Mouse (Mus musculus): ENCODE measurements around the gene Ap4e1. TPM values are rescaled to one million over a fixed set of nuclear protein-coding genes. Genes with fewer than 3 reads are reported as not detected.
A peak's percentile ranks its signal among the peaks of the same experiment; 100 is the strongest.

Gene Ap4e1
- 12.3 and 13.8 TPM in 2 replicates for polyA plus RNA-seq (2016; fragmentation: Nextera tagmentation; extraction: Ambion mirVana)

GRCm38 (mm10) chr2:127008469-127008998 is at the start of gene Ap4e1:
Gene Ap4e1, plus strand, starts transcription at chr2:127008717.
- Histone ChIP-seq H3K4me1 (replicated peaks) (peaks cover 8% of the 10 kb centered on the region), H3K9me3 (no peaks in the 10 kb centered on the region), H3K4me3 (replicated peaks) (peak within 1 kb of the TSS; percentile 86), H3K36me3 (peaks cover 24% of the 10 kb centered on the region), H3K4me2 (peak within 1 kb of the TSS; percentile 73), H3K9ac (replicated peaks) (peak within 1 kb of the TSS; percentile 83), H3K27ac (no peak within 1 kb of the TSS; the same call in 1 of the 2 replicates), H3K27me3 (no peaks in the 10 kb centered on the region)
- ATAC-seq (ENCODE audit: insufficient number of reproducible peaks, insufficient read depth, low FRiP score, low TSS enrichment, low read depth) = peak; percentile 78
- WGBS = under 1% methylated on average over 40 of the region's 40 CpGs

- no peaks in the 10 kb centered on the region for H3K27me3 ChIP-seq
- H3K36me3 ChIP-seq = no peaks in the 10 kb centered on the region
- no peak overlapping the region for H3K4me3 ChIP-seq (replicated peaks)
- ATAC-seq (ENCODE audit: insufficient number of reproducible peaks, insufficient read depth, low FRiP score, low TSS enrichment, low read depth) = no peak
- no peaks in the 10 kb centered on the region for H3K9me3 ChIP-seq
- H3K9ac ChIP-seq (replicated peaks) = no peak overlapping the region
- no peaks in the 10 kb centered on the region for H3K4me1 ChIP-seq (replicated peaks)
- H3K4me2 ChIP-seq = no peak overlapping the region
- WGBS = 86% methylated on average over 2 of the region's 2 CpGs
- H3K27ac ChIP-seq = no peak overlapping the region
These were observed 46.8 kb upstream of the Ap4e1 start for GRCm38 (mm10) chr2:126961696-126962095.

- H3K4me1 ChIP-seq (replicated peaks) = no peaks in the 10 kb centered on the region
- no peak overlapping the region for H3K27ac ChIP-seq
- H3K9me3 ChIP-seq = no peaks in the 10 kb centered on the region
- H3K4me2 ChIP-seq = no peak overlapping the region
- H3K27me3 ChIP-seq = no peaks in the 10 kb centered on the region
- no peak overlapping the region for H3K4me3 ChIP-seq (replicated peaks)
- 66% methylated on average over 6 of the region's 6 CpGs for WGBS
- no peak for ATAC-seq (ENCODE audit: insufficient number of reproducible peaks, insufficient read depth, low FRiP score, low TSS enrichment, low read depth)
- H3K36me3 ChIP-seq = no peaks in the 10 kb centered on the region
- no peak overlapping the region for H3K9ac ChIP-seq (replicated peaks)
These were observed 31.1 kb upstream of the Ap4e1 start for GRCm38 (mm10) chr2:126977428-126977827.

- ATAC-seq (ENCODE audit: insufficient number of reproducible peaks, insufficient read depth, low FRiP score, low TSS enrichment, low read depth) = no peak
- 68% methylated on average over 4 of the region's 4 CpGs for WGBS
- no peaks in the 10 kb centered on the region for H3K4me1 ChIP-seq (replicated peaks)
- no peak overlapping the region for H3K4me2 ChIP-seq
- H3K36me3 ChIP-seq = no peaks in the 10 kb centered on the region
- H3K4me3 ChIP-seq (replicated peaks) = no peak overlapping the region
- H3K9me3 ChIP-seq = no peaks in the 10 kb centered on the region
- H3K27ac ChIP-seq = no peak overlapping the region
- H3K9ac ChIP-seq (replicated peaks) = no peak overlapping the region
- H3K27me3 ChIP-seq = no peaks in the 10 kb centered on the region
These were observed 25.3 kb upstream of the Ap4e1 start for GRCm38 (mm10) chr2:126983221-126983620.

- 51% methylated on average over 6 of the region's 6 CpGs for WGBS
These were observed 18.6 kb upstream of the Ap4e1 start for GRCm38 (mm10) chr2:126989919-126990318.

GRCm38 (mm10) chr2:126992742-126993141 is 15.8 kb upstream of the Ap4e1 start:
- no peak overlapping the region for H3K4me3 ChIP-seq (replicated peaks)
- peak overlapping the region; percentile 36; the same call in 1 of the 2 replicates for H3K27ac ChIP-seq
- no peak overlapping the region for H3K9ac ChIP-seq (replicated peaks)
- H3K9me3 ChIP-seq = no peaks in the 10 kb centered on the region
- no peaks in the 10 kb centered on the region for H3K36me3 ChIP-seq
- peaks cover 27% of the 10 kb centered on the region; the same call in 1 of the 2 replicates for H3K4me1 ChIP-seq (replicated peaks)
- ATAC-seq (ENCODE audit: insufficient number of reproducible peaks, insufficient read depth, low FRiP score, low TSS enrichment, low read depth) = no peak
- 24% methylated on average over 12 of the region's 12 CpGs for WGBS
- H3K27me3 ChIP-seq = no peaks in the 10 kb centered on the region
- no peak overlapping the region for H3K4me2 ChIP-seq

More at GRCm38 (mm10) chr2:126989919-126990318, 18.6 kb upstream of the Ap4e1 start:
- no peak overlapping the region for H3K4me3 ChIP-seq (replicated peaks)
- H3K4me2 ChIP-seq = no peak overlapping the region
- ATAC-seq (ENCODE audit: insufficient number of reproducible peaks, insufficient read depth, low FRiP score, low TSS enrichment, low read depth) = peak; percentile 79
- no peak overlapping the region for H3K27ac ChIP-seq
- H3K9me3 ChIP-seq = no peaks in the 10 kb centered on the region
- H3K36me3 ChIP-seq = no peaks in the 10 kb centered on the region
- no peaks in the 10 kb centered on the region for H3K27me3 ChIP-seq
- peaks cover 24% of the 10 kb centered on the region; the same call in 1 of the 2 replicates for H3K4me1 ChIP-seq (replicated peaks)
- H3K9ac ChIP-seq (replicated peaks) = no peak overlapping the region

GRCm38 (mm10) chr2:126994384-126995166 is 13.9 kb upstream of the Ap4e1 start:
- WGBS = 31% methylated on average over 6 of the region's 6 CpGs
- Histone ChIP-seq H3K27ac (no peak overlapping the region), H3K4me1 (replicated peaks) (peaks cover 24% of the 10 kb centered on the region; the same call in 1 of the 2 replicates), H3K4me3 (replicated peaks) (no peak overlapping the region), H3K9ac (replicated peaks) (no peak overlapping the region), H3K36me3 (no peaks in the 10 kb centered on the region), H3K9me3 (no peaks in the 10 kb centered on the region), H3K4me2 (no peak overlapping the region), H3K27me3 (no peaks in the 10 kb centered on the region)
- ATAC-seq (ENCODE audit: insufficient number of reproducible peaks, insufficient read depth, low FRiP score, low TSS enrichment, low read depth) = peak; percentile 66; the same call in 1 of the 2 replicates

- Histone ChIP-seq H3K9ac (replicated peaks) (no peak overlapping the region), H3K4me3 (replicated peaks) (no peak overlapping the region), H3K36me3 (no peaks in the 10 kb centered on the region), H3K27me3 (no peaks in the 10 kb centered on the region), H3K4me2 (no peak overlapping the region; the same call in 1 of the 2 replicates), H3K27ac (no peak overlapping the region), H3K9me3 (no peaks in the 10 kb centered on the region), H3K4me1 (replicated peaks) (peaks cover 19% of the 10 kb centered on the region; the same call in 1 of the 2 replicates)
- no peak for ATAC-seq (ENCODE audit: insufficient number of reproducible peaks, insufficient read depth, low FRiP score, low TSS enrichment, low read depth)
- 23% methylated on average over 5 of the region's 5 CpGs for WGBS
These were observed 11.8 kb upstream of the Ap4e1 start for GRCm38 (mm10) chr2:126996737-126997136.

GRCm38 (mm10) chr2:126998219-126998618 is 10.3 kb upstream of the Ap4e1 start:
- H3K4me3 ChIP-seq (replicated peaks) = no peak overlapping the region
- 75% methylated on average over 7 of the region's 7 CpGs for WGBS

GRCm38 (mm10) chr2:127000406-127001324 is 7.9 kb upstream of the Ap4e1 start:
- H3K4me1 ChIP-seq (replicated peaks) = no peaks in the 10 kb centered on the region
- no peaks in the 10 kb centered on the region for H3K27me3 ChIP-seq
- no peak overlapping the region for H3K4me3 ChIP-seq (replicated peaks)
- H3K36me3 ChIP-seq = no peaks in the 10 kb centered on the region
- no peak overlapping the region for H3K9ac ChIP-seq (replicated peaks)
- ATAC-seq (ENCODE audit: insufficient number of reproducible peaks, insufficient read depth, low FRiP score, low TSS enrichment, low read depth) = peak; percentile 26; the same call in 1 of the 2 replicates
- no peaks in the 10 kb centered on the region for H3K9me3 ChIP-seq
- 74% methylated on average over 8 of the region's 8 CpGs for WGBS
- H3K27ac ChIP-seq = no peak overlapping the region
- H3K4me2 ChIP-seq = no peak overlapping the region

More at GRCm38 (mm10) chr2:126998219-126998618, 10.3 kb upstream of the Ap4e1 start:
- Histone ChIP-seq H3K4me2 (no peak overlapping the region), H3K27ac (no peak overlapping the region), H3K9me3 (no peaks in the 10 kb centered on the region), H3K36me3 (no peaks in the 10 kb centered on the region), H3K27me3 (no peaks in the 10 kb centered on the region), H3K4me1 (replicated peaks) (peaks cover 11% of the 10 kb centered on the region; the same call in 1 of the 2 replicates), H3K9ac (replicated peaks) (no peak overlapping the region)
- no peak for ATAC-seq (ENCODE audit: insufficient number of reproducible peaks, insufficient read depth, low FRiP score, low TSS enrichment, low read depth)

- Histone ChIP-seq H3K4me1 (replicated peaks) (no peaks in the 10 kb centered on the region), H3K27me3 (no peaks in the 10 kb centered on the region), H3K4me3 (replicated peaks) (no peak overlapping the region), H3K4me2 (no peak overlapping the region), H3K9ac (replicated peaks) (no peak overlapping the region), H3K36me3 (no peaks in the 10 kb centered on the region), H3K9me3 (no peaks in the 10 kb centered on the region), H3K27ac (no peak overlapping the region)
- ATAC-seq (ENCODE audit: insufficient number of reproducible peaks, insufficient read depth, low FRiP score, low TSS enrichment, low read depth) = no peak
- 84% methylated on average over 7 of the region's 7 CpGs for WGBS
These were observed 4.5 kb upstream of the Ap4e1 start for GRCm38 (mm10) chr2:127004046-127004445.

Data from limb, embryonic 12.5 days (tissue).